Mouse (Mus musculus): ENCODE measurements around the gene Rabgap1l.
A peak's percentile ranks its signal among the peaks of the same experiment; 100 is the strongest.

Gene Rabgap1l

DNA sequence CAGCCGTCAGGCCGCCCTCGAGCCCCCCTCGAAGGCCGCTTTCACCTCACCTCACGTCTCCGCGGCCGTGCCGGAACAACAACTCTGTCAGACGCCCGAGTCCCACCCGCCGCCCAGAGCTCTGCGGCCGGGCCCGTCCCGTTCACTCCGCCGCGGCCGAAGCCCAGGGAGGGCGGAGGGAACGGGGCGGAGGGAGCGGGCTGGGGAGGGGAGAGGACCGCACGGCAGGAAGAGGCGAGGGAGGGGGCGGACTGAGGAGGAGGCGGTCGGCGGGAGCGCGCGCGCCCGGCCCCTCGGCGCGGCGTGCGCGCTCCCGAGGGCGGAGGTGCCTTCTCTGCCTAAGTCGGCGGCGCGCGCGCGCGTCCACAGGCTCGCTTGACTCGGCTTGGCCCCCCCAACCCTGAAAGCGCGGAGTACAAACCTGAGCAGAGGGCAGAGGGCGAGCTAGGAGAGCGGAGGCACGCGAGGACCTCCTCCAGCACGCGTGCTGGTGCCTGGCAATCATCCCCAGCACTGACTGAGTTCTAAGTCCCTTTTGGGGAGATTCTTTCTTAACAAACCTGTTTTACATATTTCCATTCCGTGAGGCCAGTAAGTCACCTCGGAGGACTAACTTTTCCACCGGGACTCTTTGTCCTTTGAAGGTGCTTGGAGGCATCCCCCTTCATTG, at the start of gene Rabgap1l:
Gene Rabgap1l, minus strand, starts transcription at position 526 of the 670 bp plus-strand sequence.
- peak; percentile 93 for DNase-seq (ENCODE audit: low read depth)

DNA sequence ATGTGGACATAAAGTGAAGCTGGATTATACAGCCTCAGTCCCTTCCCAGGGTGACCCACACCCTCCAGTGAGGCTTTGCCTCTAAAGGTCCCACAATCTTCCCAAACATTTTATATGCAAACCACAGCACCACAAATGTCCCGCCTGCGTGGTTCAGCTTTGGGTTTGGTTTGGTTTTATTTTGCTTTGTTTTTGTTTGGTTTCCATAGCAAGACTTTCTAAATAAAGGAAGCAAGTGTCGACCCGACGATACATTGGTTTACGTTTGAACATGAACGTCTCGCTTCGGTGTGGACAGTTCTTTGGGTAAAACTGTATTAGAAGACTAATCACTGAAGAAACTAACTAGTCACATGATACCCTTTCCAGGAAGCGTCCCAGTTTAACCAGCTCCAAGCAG, 49.6 kb upstream of the Rabgap1l start:
- peak; percentile 25 for DNase-seq (ENCODE audit: low read depth)

DNA sequence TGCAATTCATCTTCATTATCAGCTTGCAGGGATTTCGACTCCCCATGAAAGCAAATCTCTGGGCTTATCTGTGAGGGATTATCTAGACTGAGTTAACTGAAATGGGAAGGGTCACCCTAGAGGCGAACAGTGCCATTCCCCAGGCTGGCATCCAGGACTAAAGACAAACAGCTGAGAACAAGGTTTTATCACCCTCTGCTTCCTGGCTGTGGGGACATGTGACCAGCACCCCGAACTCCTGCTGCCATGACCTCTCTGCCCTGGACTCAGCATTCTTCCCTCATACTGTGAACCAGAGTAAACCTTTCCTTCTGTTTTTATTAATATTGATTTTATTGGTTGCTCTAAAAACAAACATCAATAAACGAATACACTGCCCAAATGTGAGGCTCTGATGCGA, 47.6 kb upstream of the Rabgap1l start:
- no peak for DNase-seq (ENCODE audit: low read depth)

DNA sequence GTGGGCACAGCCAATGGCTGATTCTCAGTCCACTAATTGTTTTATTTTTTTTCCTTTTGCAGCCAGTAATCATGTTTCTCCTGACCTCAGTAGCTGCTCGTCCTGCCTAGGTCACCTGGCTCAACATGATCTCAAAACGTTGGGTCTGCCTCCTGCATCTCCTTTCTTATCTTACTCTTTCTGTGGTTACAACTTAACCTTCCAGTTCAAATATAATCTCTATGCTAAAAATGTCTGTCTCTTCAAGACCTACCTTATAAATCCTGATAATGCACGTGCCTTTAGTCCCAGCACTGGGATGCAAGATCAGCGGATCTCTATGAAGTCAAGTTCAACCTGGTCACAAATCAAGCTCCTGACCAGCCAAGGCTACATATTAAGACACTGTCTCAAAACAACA, 46.1 kb upstream of the Rabgap1l start:
- no peak for DNase-seq (ENCODE audit: low read depth)

DNA sequence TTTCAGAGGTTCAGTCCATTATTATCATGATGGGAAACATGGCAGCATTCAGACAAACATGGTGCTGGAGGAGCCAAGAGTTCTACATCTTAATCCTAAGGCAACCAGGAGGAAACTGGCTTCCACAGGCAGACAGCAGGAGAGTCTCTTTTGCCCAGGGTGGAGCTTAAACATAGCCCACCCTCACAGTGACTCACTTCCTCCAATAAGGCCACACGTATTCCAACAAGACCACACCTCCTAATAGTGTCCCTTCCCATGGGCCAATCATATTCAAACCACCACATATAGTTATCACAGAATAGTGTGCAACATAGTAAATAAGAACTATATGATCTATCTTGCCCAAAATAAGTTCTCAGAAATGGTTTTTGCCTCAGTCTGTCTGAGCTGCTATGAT, 41.4 kb upstream of the Rabgap1l start:
- DNase-seq (ENCODE audit: low read depth), result no peak

DNA sequence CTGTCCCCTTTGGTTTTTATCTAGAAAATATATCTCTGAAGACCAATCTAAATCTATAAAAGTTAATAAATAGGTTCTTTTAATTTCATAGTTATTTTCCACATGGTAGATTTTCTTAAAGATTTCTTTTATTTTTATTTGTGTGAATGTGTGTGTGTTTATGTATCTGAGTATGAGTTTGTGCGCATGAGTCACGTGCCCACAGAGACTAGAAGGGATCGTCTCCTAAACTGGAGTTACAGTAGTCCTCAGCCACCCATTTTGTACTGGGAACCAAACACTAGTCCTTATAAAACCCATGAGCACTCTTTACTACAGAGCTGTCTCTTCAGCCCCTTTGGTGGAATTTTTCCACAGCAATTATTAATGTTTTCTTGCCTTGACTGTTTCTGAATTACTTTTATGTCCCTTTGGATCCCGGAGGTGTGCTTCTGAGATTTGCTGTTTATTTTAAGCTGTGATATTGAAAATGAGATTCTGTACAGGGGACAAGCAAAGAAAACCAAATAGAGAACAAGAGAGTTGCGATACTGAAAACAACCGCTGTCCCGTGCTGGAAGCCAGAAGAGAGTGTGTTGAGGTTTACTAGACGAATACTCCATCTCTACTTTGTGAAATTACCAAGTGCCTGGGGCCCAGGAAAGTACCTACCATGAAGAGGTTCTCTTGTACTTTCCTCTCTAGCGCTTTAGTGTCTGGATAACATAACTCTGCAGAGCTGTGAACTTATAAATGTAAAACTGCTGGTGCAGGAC, 39.4 kb upstream of the Rabgap1l start:
- no peak for DNase-seq (ENCODE audit: low read depth)

DNA sequence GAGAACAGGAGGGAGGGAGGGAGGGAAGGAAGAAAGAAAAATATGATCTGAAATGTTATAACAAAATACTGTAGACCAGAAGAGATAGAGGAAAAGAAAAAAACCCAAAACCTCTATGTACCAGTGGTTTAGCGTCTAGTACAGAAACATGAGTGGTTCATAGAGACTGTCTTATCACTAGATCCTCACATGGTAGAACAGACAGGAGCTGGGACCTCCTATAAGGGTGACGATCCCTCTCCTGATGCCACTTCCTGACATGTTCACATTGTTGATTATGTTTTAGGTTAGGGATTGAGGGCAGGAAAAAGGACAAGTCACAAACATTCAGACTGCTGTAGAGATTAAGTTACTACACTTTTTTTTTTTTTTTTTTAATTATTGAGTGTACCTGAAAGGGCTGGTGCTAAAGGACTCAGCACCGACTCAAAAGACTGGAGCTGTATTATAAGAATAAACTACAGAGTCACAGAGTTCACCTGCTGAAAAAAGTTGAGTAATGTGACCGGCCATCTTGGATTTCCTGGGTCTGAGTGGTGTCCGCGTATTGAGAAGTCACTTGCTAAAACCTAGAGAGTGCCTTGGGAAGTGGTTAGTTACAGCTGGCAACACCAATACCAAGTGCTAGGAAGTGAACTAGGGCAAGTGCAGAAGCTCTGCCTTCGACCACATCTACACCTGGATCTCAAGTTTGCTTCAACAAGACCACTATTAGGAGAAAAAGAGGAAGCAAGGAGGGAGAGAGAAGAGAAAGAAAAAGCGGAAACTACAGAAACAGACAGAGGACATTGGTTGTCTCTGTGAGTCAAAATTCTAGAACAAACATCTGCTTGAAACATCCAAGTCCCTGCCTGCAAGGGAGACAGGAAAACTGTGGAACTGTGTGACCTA, 37.8 kb upstream of the Rabgap1l start:
- DNase-seq (ENCODE audit: low read depth), result no peak

DNA sequence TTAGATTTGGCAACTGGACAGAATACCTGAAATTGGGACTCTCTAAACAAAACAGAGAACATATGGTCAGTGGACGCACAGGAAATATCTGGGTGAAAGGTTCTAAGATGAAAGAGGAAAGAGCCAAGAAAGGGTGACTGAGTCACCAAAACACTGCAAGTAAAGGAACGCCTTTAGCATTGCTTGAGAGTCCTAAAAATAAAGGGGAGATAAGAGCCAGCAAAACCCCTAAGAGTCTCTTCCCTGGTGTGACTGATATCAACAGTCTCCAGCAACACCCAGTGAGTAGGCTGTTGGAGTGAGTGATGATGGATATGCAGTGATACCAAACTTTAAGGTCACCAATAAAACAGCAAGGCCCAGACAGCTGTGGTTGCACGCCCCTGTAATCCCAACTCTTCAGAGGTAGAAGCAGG, 32.4 kb upstream of the Rabgap1l start:
- no peak for DNase-seq (ENCODE audit: low read depth)

DNA sequence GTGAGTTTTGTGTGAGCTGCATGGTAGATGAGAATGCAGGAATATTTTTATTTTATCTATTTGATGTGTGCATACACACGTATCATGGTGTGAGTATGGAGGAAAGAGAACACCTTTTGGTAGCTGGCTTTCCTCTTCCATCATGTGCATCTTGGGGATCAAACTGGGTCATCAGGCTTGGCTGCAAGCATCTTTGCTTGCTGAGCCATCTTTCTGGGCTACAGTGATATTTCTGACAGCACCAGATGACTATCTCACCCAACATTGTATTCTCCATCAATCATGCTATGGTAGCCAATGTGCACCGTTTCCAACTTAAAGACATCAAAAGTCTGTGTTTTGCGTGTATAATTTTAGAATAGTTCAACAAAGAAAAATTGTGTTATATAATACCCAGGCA, 30.6 kb upstream of the Rabgap1l start:
- no peak for DNase-seq (ENCODE audit: low read depth)

DNA sequence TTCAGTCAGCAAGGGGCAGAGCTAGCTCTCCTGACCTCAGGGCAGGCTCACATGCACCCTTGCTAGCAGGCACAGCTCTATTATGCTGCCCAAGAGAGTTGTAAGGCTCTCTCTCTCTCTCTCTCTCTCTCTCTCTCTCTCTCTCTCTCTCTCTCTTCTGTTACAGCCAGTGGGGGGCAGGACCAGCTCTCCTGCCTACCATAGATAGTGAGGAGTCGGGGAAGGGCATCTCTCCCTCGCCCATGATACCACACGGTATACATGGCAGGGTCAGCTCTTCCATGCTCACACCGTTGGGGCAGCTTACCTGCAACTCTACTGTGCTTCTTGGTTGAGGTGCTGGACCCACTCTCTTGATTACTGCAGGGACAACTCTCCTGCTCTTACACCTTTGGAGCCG, 21.2 kb upstream of the Rabgap1l start:
- no peak for DNase-seq (ENCODE audit: low read depth)

DNA sequence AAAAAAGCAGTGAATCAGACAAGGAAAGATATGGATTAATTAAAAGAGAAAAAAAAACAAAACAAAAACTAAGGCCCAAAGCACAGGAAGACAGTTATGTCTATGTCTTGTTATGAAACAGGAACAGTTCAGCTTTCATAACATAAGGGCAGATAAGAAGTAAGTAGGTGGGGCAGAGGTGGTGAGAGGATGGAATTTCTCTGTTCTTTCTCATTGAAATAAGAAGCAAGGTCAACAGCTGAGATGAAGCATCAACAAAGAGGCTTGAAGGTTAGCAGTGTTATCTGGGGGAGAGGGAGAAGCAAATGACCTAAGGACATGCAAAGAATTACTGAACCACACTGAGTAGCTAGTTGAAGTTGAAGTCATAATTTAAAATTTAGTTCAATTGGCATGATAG, 19.4 kb upstream of the Rabgap1l start:
- DNase-seq (ENCODE audit: low read depth), result no peak

DNA sequence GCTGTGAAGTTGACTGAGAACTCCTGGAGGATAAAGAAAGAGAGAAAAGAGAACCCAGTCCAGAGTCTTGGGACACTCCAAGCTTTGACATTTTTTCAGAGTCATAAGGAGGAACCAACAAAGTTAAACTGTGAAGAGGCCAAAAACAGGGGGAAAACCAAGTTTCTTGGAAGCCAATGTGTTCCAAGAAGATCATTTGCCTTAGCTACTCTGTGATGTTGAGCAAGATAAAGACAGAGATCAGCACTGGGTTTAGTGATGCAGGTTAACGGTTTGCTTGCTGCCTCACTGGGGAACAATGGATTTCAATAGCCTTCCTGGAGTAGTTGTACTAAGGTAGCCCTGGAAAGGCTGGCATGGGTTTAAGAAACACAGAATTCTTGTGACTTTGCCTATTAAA, 18.9 kb upstream of the Rabgap1l start:
- no peak for DNase-seq (ENCODE audit: low read depth)

DNA sequence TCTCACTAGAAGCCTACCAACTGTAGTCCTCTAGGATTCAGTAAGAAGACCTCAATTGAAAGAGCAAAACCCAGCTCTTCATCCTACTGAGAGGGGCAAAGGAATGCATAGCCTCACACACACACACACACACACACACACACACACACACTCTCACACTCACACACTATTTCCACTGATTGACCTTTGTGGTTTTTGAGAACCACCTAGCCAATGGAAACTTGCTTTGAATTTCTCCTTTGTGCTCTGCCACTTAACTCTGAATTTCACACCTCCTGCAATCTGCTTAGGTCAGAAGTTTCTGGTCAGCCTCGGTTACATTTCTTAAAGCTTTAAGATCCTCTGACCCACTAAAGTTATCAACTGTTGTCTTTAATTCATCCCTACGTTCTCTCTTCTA, 12.3 kb upstream of the Rabgap1l start:
- DNase-seq (ENCODE audit: low read depth), result no peak

DNA sequence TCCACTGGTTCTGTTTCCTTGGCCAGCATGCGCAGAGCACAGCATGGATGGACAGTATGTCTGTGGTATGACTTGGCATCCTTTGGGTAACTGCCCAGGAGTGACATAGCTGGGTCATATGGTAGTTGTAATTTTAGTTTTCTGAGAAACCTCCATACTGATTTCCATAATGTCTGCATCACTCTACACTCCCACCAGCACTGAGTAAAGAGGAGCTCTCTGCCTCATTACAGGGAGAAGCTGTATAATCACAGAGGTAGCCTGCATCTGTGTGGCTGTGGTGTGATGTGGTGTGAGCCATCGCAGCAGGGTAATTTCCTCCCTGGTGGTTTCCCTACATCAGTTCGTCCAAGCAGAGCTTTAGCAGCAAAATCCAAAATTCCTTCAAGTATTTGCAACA, 7.0 kb upstream of the Rabgap1l start:
- DNase-seq (ENCODE audit: low read depth), result no peak

DNA sequence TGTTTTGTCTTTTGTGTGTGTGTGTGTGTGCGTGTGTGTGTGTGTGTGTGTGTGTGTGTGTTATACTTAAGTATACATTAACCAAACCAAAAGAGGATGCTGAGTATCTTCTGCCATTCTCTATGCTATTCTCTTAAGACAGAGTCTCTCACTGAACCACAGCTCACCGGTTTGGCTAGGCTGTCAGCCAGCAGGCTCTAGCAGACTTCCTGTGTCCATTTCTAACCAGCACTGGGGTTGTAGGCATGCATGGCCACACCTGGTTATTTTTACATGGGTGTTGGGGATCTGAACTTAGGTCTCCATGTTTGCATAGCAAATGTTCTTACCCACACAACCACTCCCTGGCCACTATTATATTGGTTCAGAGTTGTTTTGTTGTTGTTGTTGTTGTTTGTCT, 2.0 kb upstream of the Rabgap1l start:
- DNase-seq (ENCODE audit: low read depth), result no peak

DNA sequence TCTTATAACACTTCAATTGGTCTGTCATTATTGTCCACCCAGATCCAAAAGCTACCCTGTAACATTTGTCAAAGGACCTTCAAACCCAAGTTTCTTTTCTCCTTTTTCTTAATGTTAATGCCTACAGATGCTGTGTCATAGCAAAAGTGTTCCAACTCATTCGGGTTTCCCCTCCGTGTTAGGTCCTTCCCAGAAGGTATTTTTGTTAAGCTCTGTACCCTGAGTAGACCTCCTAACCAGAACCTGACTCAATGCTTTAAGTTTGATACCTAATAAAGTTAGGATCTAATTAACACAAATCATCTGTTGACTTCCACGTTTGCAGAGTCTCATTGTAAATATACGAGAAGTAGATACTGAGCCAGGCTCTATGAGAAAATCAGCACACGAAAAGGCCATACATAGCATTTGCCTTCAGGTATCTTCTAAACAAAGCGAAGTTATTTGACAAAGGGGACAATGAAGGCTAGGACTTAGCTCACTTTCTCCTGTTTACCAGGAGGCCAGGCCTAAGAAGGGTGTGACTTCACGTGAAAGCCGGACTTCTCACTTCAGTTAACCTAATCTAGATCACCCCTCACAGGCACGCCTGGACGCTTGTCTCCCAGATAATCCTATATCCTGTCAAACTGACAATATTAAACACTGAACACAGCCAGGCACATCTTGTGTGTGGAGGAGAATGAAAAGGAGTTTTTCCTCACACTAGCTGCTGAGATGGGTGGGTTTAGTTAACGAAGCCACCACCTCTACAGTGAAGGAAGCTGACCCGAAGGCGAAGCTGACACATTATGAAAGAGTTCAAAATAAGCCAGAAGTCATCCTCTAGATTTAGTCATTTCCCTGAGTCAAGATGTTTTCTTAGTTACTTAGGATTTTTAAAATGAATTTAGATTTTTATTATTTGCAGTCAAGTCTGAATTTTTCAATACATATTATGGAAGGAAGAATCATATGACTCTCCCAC, 1.1 kb upstream of the Rabgap1l start:
- DNase-seq (ENCODE audit: low read depth), result no peak

DNA sequence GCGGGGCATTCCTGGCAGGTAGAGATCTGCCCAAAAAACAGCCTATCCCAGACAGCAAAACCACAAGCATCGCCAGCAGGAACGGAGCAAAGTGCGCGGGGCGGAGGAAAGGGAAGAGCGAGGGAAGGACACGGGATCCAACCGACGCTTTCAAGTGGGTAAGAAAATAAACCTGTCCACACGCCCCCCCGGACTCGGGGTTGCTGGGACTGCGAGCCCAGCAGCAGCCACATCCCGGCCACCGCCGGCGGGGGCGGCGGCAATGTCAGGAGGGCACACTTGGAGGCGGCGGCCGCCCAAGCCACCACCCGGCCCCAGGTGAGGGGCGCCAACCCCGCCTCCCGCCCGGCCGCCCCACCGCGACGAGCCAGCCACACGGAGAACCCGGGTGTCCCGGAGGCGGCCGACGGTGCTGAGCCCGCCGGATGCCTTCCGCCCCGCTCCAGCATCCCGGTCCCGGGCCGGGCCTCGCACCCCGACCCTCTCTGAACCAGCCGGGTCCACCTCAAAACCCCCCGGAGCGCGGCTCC, 790 bp downstream of the Rabgap1l start:
- DNase-seq (ENCODE audit: low read depth), result peak; percentile 52

DNA sequence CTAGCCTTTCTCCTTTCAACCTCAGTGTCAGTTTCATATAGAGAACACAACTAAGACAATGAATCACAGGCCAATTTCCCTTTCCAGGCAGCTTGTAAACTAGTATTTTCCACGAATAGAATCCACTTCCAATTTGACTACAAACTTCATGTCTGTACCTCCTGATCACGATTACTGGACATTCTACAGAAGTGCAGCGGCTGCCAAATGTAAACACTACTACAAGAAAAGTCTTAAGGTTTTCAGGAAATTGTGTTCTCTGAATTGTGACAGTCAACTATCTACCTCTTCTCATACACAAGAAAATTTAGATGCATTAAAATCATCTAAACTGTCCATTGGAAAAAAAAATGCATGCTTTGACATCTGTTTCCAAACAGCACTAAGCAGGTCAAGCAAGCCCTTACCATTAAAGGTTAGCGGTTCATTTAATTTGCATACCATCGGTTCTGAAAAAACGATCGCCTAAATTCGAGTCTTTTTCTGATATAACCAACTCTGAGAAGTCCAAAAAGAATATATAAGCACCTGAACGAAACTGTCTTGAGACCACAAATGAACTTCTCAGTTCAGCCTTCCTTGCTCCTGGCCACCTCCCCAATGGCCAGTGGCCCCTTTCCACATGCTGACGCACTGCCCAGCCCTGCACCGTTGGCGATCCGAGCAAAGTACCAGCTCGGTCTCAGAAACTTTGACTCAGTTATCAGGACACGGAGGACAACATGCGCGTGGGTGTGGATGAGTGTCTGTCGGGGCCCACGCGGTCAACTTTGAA, 1.4 kb downstream of the Rabgap1l start:
- peak; percentile 29 for DNase-seq (ENCODE audit: low read depth)

DNA sequence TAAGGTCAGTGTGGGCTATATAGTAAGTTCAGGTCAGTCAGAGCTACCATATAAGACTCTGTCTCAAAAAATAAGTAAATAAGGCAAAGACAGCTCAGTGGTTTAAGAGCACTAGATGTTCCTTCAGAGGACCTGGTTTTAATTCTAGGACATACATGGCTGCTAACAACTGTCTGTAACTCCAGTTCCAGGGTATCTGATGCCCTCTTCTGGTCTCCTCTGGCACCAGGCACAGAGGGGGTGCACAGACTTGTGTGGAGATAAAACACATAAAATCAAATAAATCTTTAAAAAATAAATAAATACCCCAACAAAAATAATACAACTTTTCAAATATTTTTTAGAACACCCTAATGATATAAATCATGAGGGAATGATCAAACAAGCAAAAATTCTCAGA, 2.4 kb downstream of the Rabgap1l start:
- no peak for DNase-seq (ENCODE audit: low read depth)

DNA sequence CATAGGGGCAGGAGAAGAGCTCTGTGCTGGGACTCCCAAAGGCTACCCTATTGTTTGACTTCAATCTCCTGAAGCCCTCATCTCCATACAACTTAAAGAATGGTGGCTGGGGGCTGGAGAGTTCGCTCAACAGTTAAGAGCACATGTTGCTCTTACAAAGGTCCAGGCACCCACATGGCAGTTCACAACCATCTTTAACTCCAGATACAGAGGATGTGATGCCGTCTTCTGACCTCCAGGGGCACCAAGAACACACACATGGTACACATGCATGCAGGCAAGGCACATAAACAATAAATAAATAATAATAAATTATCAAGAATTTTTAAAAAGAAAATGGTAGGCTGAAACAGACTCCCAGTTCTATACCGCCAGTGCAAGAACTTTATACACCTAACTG, 3.1 kb downstream of the Rabgap1l start:
- DNase-seq (ENCODE audit: low read depth), result peak; percentile 31

DNA sequence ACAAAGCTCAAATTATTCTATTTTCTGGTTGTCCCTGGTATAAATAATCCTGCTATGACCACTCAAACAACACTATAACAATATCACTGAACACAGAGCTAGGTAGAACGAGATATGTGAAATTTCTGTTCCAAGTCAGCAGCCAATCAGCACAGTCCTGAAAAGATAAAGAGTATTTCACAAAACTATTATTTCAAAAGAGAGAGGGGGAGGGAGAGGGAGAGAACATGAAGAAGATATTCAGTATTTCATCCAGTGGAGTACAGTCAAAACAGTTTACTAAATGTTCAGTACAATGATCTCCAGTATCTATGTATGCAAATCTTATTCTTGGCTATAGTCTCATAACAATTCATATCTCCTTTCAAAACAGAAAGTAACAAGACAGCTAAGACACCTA, 5.1 kb downstream of the Rabgap1l start:
- DNase-seq (ENCODE audit: low read depth), result no peak

Measured in naive thymus-derived CD4-positive, alpha-beta T cell, adult 2 months (primary cell).